Mouse (Mus musculus) heart, embryonic 15.5 days (tissue): ENCODE measurements around the gene Olfr524. TPM values are rescaled to one million over a fixed set of nuclear protein-coding genes. Genes with fewer than 3 reads are reported as not detected.

Experiments
- polyA plus RNA-seq: library from polyadenylated mRNA; unstranded; fragments of >200 nt; fragmentation: Nextera tagmentation; extraction: Ambion mirVana; gene quantifications from 2 replicates; pipeline ENCODE4 v1.2.1, GENCODE M21; 2015

Gene Olfr524
- polyA plus RNA-seq, 1 experiment from 2014 or later, result 0.06 TPM

Other genes with a start within 250 kb of the Olfr524 start
- 0.57 TPM in 1 of 2 replicates, not detected in the other for gene 6430531B16Rik, start 227.2 kb downstream of the Olfr524 start, polyA plus RNA-seq
- gene Adam8, start 213.4 kb downstream of the Olfr524 start, polyA plus RNA-seq, result 1.3 and 3.1 TPM in 2 replicates
- gene Zfp511, start 169.6 kb downstream of the Olfr524 start, polyA plus RNA-seq, result 27.6 and 32.0 TPM in 2 replicates
- gene Tubgcp2, start 169.3 kb downstream of the Olfr524 start, polyA plus RNA-seq, result 27.4 and 37.0 TPM in 2 replicates
- gene Msx3, start 156.9 kb downstream of the Olfr524 start, polyA plus RNA-seq, result not detected in 2 replicates
- gene Caly, start 123.4 kb downstream of the Olfr524 start, polyA plus RNA-seq, result 0.45 and 0.67 TPM in 2 replicates
- gene Prap1, start 112.6 kb downstream of the Olfr524 start, polyA plus RNA-seq, result 0.29 TPM in 1 of 2 replicates, not detected in the other
- 79.5 and 107 TPM in 2 replicates for gene Fuom, start 103.5 kb downstream of the Olfr524 start, polyA plus RNA-seq
- 11.1 and 11.7 TPM in 2 replicates for gene Paox, start 90.2 kb downstream of the Olfr524 start, polyA plus RNA-seq
- gene Echs1, start 89.5 kb downstream of the Olfr524 start, polyA plus RNA-seq, result 192 and 217 TPM in 2 replicates
- 27.8 and 33.4 TPM in 2 replicates for gene Mtg1, start 68.4 kb downstream of the Olfr524 start, polyA plus RNA-seq
- gene Sprn, start 51.1 kb downstream of the Olfr524 start, polyA plus RNA-seq, result 0.05 and 0.36 TPM in 2 replicates
- gene Olfr522, start 41.2 kb downstream of the Olfr524 start, polyA plus RNA-seq, result not detected in 2 replicates
- not detected in 2 replicates for gene Olfr523, start 32.7 kb downstream of the Olfr524 start, polyA plus RNA-seq
- gene Cd163l1, start 12.3 kb upstream of the Olfr524 start, polyA plus RNA-seq, result 0.87 and 8.2 TPM in 2 replicates
- gene 5830411N06Rik, start 41.3 kb upstream of the Olfr524 start, polyA plus RNA-seq, result 0.04 and 0.52 TPM in 2 replicates
- gene Olfr525, start 114.9 kb upstream of the Olfr524 start, polyA plus RNA-seq, result not detected in 2 replicates
- gene Olfr527, start 128.1 kb upstream of the Olfr524 start, polyA plus RNA-seq, result not detected in 2 replicates
- not detected in 2 replicates for gene Olfr60, start 155.7 kb upstream of the Olfr524 start, polyA plus RNA-seq
- not detected in 2 replicates for gene Olfr530, start 170.4 kb upstream of the Olfr524 start, polyA plus RNA-seq
- gene Olfr531, start 197.0 kb upstream of the Olfr524 start, polyA plus RNA-seq, result not detected in 2 replicates
- not detected in 2 replicates for gene Olfr532, start 215.7 kb upstream of the Olfr524 start, polyA plus RNA-seq